Mouse (Mus musculus): ENCODE data around the gene Otoa. TPM values are rescaled to one million over a fixed set of nuclear protein-coding genes. Genes with fewer than 3 reads are reported as not detected.

Gene Otoa
- polyA plus RNA-seq, 1 experiment from 2014 or later = 0.22 TPM

GRCm38 (mm10) chr7:121098614-121099389 is 17.4 kb downstream of the Otoa start:
- no peak for ATAC-seq (ENCODE audit: insufficient number of reproducible peaks, insufficient read depth, low FRiP score, low read depth)

GRCm38 (mm10) chr7:121107851-121108250 is 26.4 kb downstream of the Otoa start:
- ATAC-seq (ENCODE audit: insufficient number of reproducible peaks, insufficient read depth, low FRiP score, low read depth) = no peak
- Histone ChIP-seq H3K9ac (ENCODE audit: low read length) (no peak overlapping the region), H3K27me3 (ENCODE audit: control insufficient read depth, insufficient read depth, low read length) (no peaks in the 10 kb centered on the region), H3K4me3 (ENCODE audit: control insufficient read depth in 1 of 2, insufficient read depth in 1 of 2, low read depth in 1 of 2, low read length in 2 of 2) (no peak overlapping the region), H3K9me3 (ENCODE audit: control insufficient read depth, low read length) (no peaks in the 10 kb centered on the region), H3K36me3 (ENCODE audit: control insufficient read depth, insufficient read depth, low read length) (no peaks in the 10 kb centered on the region), H3K4me1 (ENCODE audit: control insufficient read depth in 2 of 2, insufficient read depth in 2 of 2, low read length in 2 of 2) (peaks cover 8 to 16% of the 10 kb centered on the region in 2 experiments), H3K27ac (replicated peaks in 1 of 2; ENCODE audit: control insufficient read depth in 1 of 2, insufficient read depth in 1 of 2, low read depth in 2 of 2, low read length in 2 of 2) (no peak overlapping the region), H3K4me2 (ENCODE audit: low read length) (no peak overlapping the region)
- 49% methylated on average over 3 of the region's 3 CpGs for WGBS

More at GRCm38 (mm10) chr7:121098614-121099389, 17.4 kb downstream of the Otoa start:
- Histone ChIP-seq H3K9ac (ENCODE audit: low read length) (no peak overlapping the region), H3K27me3 (ENCODE audit: control insufficient read depth, insufficient read depth, low read length) (no peaks in the 10 kb centered on the region), H3K27ac (replicated peaks in 1 of 2; ENCODE audit: control insufficient read depth in 1 of 2, insufficient read depth in 1 of 2, low read depth in 2 of 2, low read length in 2 of 2) (no peak overlapping the region), H3K36me3 (ENCODE audit: control insufficient read depth, insufficient read depth, low read length) (no peaks in the 10 kb centered on the region), H3K4me1 (ENCODE audit: control insufficient read depth in 2 of 2, insufficient read depth in 2 of 2, low read length in 2 of 2) (no peaks in the 10 kb centered on the region), H3K9me3 (ENCODE audit: control insufficient read depth, low read length) (no peaks in the 10 kb centered on the region), H3K4me3 (ENCODE audit: control insufficient read depth in 1 of 2, insufficient read depth in 1 of 2, low read depth in 1 of 2, low read length in 2 of 2) (no peak overlapping the region), H3K4me2 (ENCODE audit: low read length) (no peak overlapping the region)
- WGBS = 59% methylated on average over 10 of the region's 10 CpGs

DNA sequence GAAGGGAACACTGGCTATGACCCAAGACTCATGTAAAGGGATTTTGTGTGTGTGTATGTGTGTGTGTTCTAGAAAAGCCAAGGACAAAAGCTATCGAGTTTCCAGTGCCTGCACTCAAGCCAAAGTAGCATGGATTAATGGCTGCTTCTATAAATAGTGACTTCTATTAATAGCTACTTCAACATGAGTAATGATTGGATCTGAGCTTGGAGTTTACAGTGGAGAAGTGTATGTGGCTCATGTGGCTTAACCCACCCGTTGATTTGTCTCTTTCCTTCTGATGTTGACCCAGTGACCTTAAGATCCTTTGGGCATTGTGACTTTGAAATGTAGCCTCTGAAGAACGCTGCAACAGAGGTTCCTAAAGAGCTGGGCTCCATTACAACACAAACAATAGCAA is 29.9 kb downstream of the Otoa start:
- Histone ChIP-seq H3K9me3 (ENCODE audit: control insufficient read depth, low read length) (no peaks in the 10 kb centered on the region), H3K4me2 (ENCODE audit: low read length) (no peak overlapping the region), H3K36me3 (ENCODE audit: control insufficient read depth, insufficient read depth, low read length) (no peaks in the 10 kb centered on the region), H3K4me3 (ENCODE audit: control insufficient read depth in 1 of 2, insufficient read depth in 1 of 2, low read depth in 1 of 2, low read length in 2 of 2) (no peak overlapping the region), H3K27me3 (ENCODE audit: control insufficient read depth, insufficient read depth, low read length) (no peaks in the 10 kb centered on the region), H3K27ac (replicated peaks in 1 of 2; ENCODE audit: control insufficient read depth in 1 of 2, insufficient read depth in 1 of 2, low read depth in 2 of 2, low read length in 2 of 2) (peak overlapping the region; percentile 47 to 77), H3K4me1 (ENCODE audit: control insufficient read depth in 2 of 2, insufficient read depth in 2 of 2, low read length in 2 of 2) (peaks cover 8 to 16% of the 10 kb centered on the region in 2 experiments), H3K9ac (ENCODE audit: low read length) (no peak overlapping the region)
- whole genome bisulfite sequencing = 12% methylated on average over 3 of the region's 3 CpGs
- peak; percentile 59 for ATAC-seq (ENCODE audit: insufficient number of reproducible peaks, insufficient read depth, low FRiP score, low read depth)

GRCm38 (mm10) chr7:121111762-121112161 is 30.3 kb downstream of the Otoa start:
- H3K4me1 ChIP-seq (ENCODE audit: control insufficient read depth in 2 of 2, insufficient read depth in 2 of 2, low read length in 2 of 2) = peaks cover 6 to 16% of the 10 kb centered on the region in 2 experiments
- no peak for ATAC-seq (ENCODE audit: insufficient number of reproducible peaks, insufficient read depth, low FRiP score, low read depth)
- no peak overlapping the region for H3K4me2 ChIP-seq (ENCODE audit: low read length)
- peak overlapping the region; percentile 47 to 77 for H3K27ac ChIP-seq (replicated peaks in 1 of 2; ENCODE audit: control insufficient read depth in 1 of 2, insufficient read depth in 1 of 2, low read depth in 2 of 2, low read length in 2 of 2)
- no peaks in the 10 kb centered on the region for H3K27me3 ChIP-seq (ENCODE audit: control insufficient read depth, insufficient read depth, low read length)
- no peaks in the 10 kb centered on the region for H3K9me3 ChIP-seq (ENCODE audit: control insufficient read depth, low read length)
- WGBS = 59% methylated on average over 3 of the region's 3 CpGs
- H3K36me3 ChIP-seq (ENCODE audit: control insufficient read depth, insufficient read depth, low read length) = no peaks in the 10 kb centered on the region
- no peak overlapping the region for H3K4me3 ChIP-seq (ENCODE audit: control insufficient read depth in 1 of 2, insufficient read depth in 1 of 2, low read depth in 1 of 2, low read length in 2 of 2)
- H3K9ac ChIP-seq (ENCODE audit: low read length) = no peak overlapping the region

GRCm38 (mm10) chr7:121120143-121120818 is 38.8 kb downstream of the Otoa start:
- Histone ChIP-seq H3K9ac (ENCODE audit: low read length) (no peak overlapping the region), H3K9me3 (ENCODE audit: control insufficient read depth, low read length) (no peaks in the 10 kb centered on the region), H3K27ac (replicated peaks in 1 of 2; ENCODE audit: control insufficient read depth in 1 of 2, insufficient read depth in 1 of 2, low read depth in 2 of 2, low read length in 2 of 2) (no peak overlapping the region), H3K4me3 (ENCODE audit: control insufficient read depth in 1 of 2, insufficient read depth in 1 of 2, low read depth in 1 of 2, low read length in 2 of 2) (no peak overlapping the region), H3K27me3 (ENCODE audit: control insufficient read depth, insufficient read depth, low read length) (no peaks in the 10 kb centered on the region; the same call in 1 of the 2 replicates), H3K36me3 (ENCODE audit: control insufficient read depth, insufficient read depth, low read length) (no peaks in the 10 kb centered on the region), H3K4me2 (ENCODE audit: low read length) (no peak overlapping the region), H3K4me1 (ENCODE audit: control insufficient read depth in 2 of 2, insufficient read depth in 2 of 2, low read length in 2 of 2) (peaks cover 0 to 7% of the 10 kb centered on the region in 2 experiments; a peak in 2 of 4 replicates)
- WGBS = 11% methylated on average over 10 of the region's 10 CpGs
- no peak for ATAC-seq (ENCODE audit: insufficient number of reproducible peaks, insufficient read depth, low FRiP score, low read depth)

GRCm38 (mm10) chr7:121130837-121131236 is 49.4 kb downstream of the Otoa start:
- ATAC-seq (ENCODE audit: insufficient number of reproducible peaks, insufficient read depth, low FRiP score, low read depth) = no peak
- Histone ChIP-seq H3K4me1 (ENCODE audit: control insufficient read depth in 2 of 2, insufficient read depth in 2 of 2, low read length in 2 of 2) (no peaks in the 10 kb centered on the region), H3K4me2 (ENCODE audit: low read length) (no peak overlapping the region), H3K27ac (replicated peaks in 1 of 2; ENCODE audit: control insufficient read depth in 1 of 2, insufficient read depth in 1 of 2, low read depth in 2 of 2, low read length in 2 of 2) (no peak overlapping the region), H3K27me3 (ENCODE audit: control insufficient read depth, insufficient read depth, low read length) (no peaks in the 10 kb centered on the region), H3K9ac (ENCODE audit: low read length) (no peak overlapping the region), H3K9me3 (ENCODE audit: control insufficient read depth, low read length) (no peaks in the 10 kb centered on the region), H3K4me3 (ENCODE audit: control insufficient read depth in 1 of 2, insufficient read depth in 1 of 2, low read depth in 1 of 2, low read length in 2 of 2) (no peak overlapping the region), H3K36me3 (ENCODE audit: control insufficient read depth, insufficient read depth, low read length) (no peaks in the 10 kb centered on the region)
- 98% methylated on average over 2 of the region's 2 CpGs for WGBS

GRCm38 (mm10) chr7:121141274-121141673 is 59.8 kb downstream of the Otoa start:
- Histone ChIP-seq H3K4me3 (ENCODE audit: control insufficient read depth in 1 of 2, insufficient read depth in 1 of 2, low read depth in 1 of 2, low read length in 2 of 2) (no peak overlapping the region), H3K4me2 (ENCODE audit: low read length) (no peak overlapping the region), H3K27ac (replicated peaks in 1 of 2; ENCODE audit: control insufficient read depth in 1 of 2, insufficient read depth in 1 of 2, low read depth in 2 of 2, low read length in 2 of 2) (no peak overlapping the region), H3K4me1 (ENCODE audit: control insufficient read depth in 2 of 2, insufficient read depth in 2 of 2, low read length in 2 of 2) (no peaks in the 10 kb centered on the region), H3K36me3 (ENCODE audit: control insufficient read depth, insufficient read depth, low read length) (no peaks in the 10 kb centered on the region), H3K27me3 (ENCODE audit: control insufficient read depth, insufficient read depth, low read length) (no peaks in the 10 kb centered on the region), H3K9ac (ENCODE audit: low read length) (no peak overlapping the region), H3K9me3 (ENCODE audit: control insufficient read depth, low read length) (no peaks in the 10 kb centered on the region)
- no peak for ATAC-seq (ENCODE audit: insufficient number of reproducible peaks, insufficient read depth, low FRiP score, low read depth)
- 77% methylated on average over 5 of the region's 5 CpGs for WGBS
